Mouse (Mus musculus): ENCODE data around the gene Rab11fip3. TPM values are rescaled to one million over a fixed set of nuclear protein-coding genes. Genes with fewer than 3 reads are reported as not detected.

Gene Rab11fip3
- polyA plus RNA-seq, 1 experiment, result 19.7 TPM

GRCm38 (mm10) chr17:26114061-26114460, 44.7 kb upstream of the Rab11fip3 start:
- TF ChIP-seq MAX (IDR thresholded peaks at IDR 0.05; ENCODE audit: low read depth), result no peak
- TF ChIP-seq SRF (IDR thresholded peaks at IDR 0.05; ENCODE audit: control insufficient read depth, insufficient read length, low read depth), result no peak
- TF ChIP-seq TCF12 (IDR thresholded peaks at IDR 0.05; ENCODE audit: insufficient read depth, poor library complexity, severe bottlenecking), result no peak
- no peak for TF ChIP-seq MYOD1 (IDR thresholded peaks at IDR 0.05; ENCODE audit: control insufficient read depth in 1 of 3, insufficient read length in 2 of 3, low read depth in 2 of 3)
- TF ChIP-seq REST (IDR thresholded peaks at IDR 0.05; ENCODE audit: insufficient read depth, insufficient read length), result no peak
- TF ChIP-seq POLR2A (IDR thresholded peaks at IDR 0.05; ENCODE audit: insufficient read length, low read depth), result no peak
- no peak for TF ChIP-seq E2F4 (IDR thresholded peaks at IDR 0.05; ENCODE audit: insufficient read depth)
- TF ChIP-seq CEBPB (IDR thresholded peaks at IDR 0.05; ENCODE audit: insufficient read depth, poor library complexity, severe bottlenecking), result no peak
- no peak for TF ChIP-seq USF1 (IDR thresholded peaks at IDR 0.05; ENCODE audit: low read depth)
- no peak for TF ChIP-seq TCF3 (IDR thresholded peaks at IDR 0.05; ENCODE audit: insufficient read length, low read depth)
- no peak for TF ChIP-seq MYOG (IDR thresholded peaks at IDR 0.05; ENCODE audit: control insufficient read depth in 1 of 3, insufficient read depth in 1 of 3, insufficient read length in 2 of 3, low read depth in 2 of 3)
- no peaks in the 10 kb centered on the region for H3K79me2 ChIP-seq (ENCODE audit: control insufficient read depth, insufficient read depth)

GRCm38 (mm10) chr17:26113181-26113948, 44.0 kb upstream of the Rab11fip3 start, which contains the start of gene Tmem8:
Tmem8 (plus strand) TSS chr17:26113299.
- no peaks in the 10 kb centered on the region for H3K79me2 ChIP-seq (ENCODE audit: control insufficient read depth, insufficient read depth)
- TF ChIP-seq E2F4 (IDR thresholded peaks at IDR 0.05; ENCODE audit: insufficient read depth), result no peak
- no peak for TF ChIP-seq TCF3 (IDR thresholded peaks at IDR 0.05; ENCODE audit: insufficient read length, low read depth)
- TF ChIP-seq MAX (IDR thresholded peaks at IDR 0.05; ENCODE audit: low read depth), result no peak
- TF ChIP-seq CEBPB (IDR thresholded peaks at IDR 0.05; ENCODE audit: insufficient read depth, poor library complexity, severe bottlenecking), result no peak
- TF ChIP-seq MYOG (IDR thresholded peaks at IDR 0.05; ENCODE audit: control insufficient read depth in 1 of 3, insufficient read depth in 1 of 3, insufficient read length in 2 of 3, low read depth in 2 of 3), result no peak
- TF ChIP-seq POLR2A (IDR thresholded peaks at IDR 0.05; ENCODE audit: insufficient read length, low read depth), result no peak
- TF ChIP-seq POLR2AphosphoS2 (IDR thresholded peaks at IDR 0.05; ENCODE audit: insufficient read length, low read depth), result no peak
- no peak for TF ChIP-seq SRF (IDR thresholded peaks at IDR 0.05; ENCODE audit: control insufficient read depth, insufficient read length, low read depth)
- no peak for TF ChIP-seq REST (IDR thresholded peaks at IDR 0.05; ENCODE audit: insufficient read depth, insufficient read length)
- TF ChIP-seq TCF12 (IDR thresholded peaks at IDR 0.05; ENCODE audit: insufficient read depth, poor library complexity, severe bottlenecking), result no peak
- no peak for TF ChIP-seq MYOD1 (IDR thresholded peaks at IDR 0.05; ENCODE audit: control insufficient read depth in 1 of 3, insufficient read length in 2 of 3, low read depth in 2 of 3)
- TF ChIP-seq USF1 (IDR thresholded peaks at IDR 0.05; ENCODE audit: low read depth), result no peak

More at GRCm38 (mm10) chr17:26114061-26114460, 44.7 kb upstream of the Rab11fip3 start:
- H3ac ChIP-seq (ENCODE audit: control insufficient read depth, insufficient read length), result no peak overlapping the region
- no peaks in the 10 kb centered on the region for H3K36me3 ChIP-seq (ENCODE audit: control insufficient read depth, insufficient read depth)
- no peak overlapping the region for H3K4me3 ChIP-seq
- peak overlapping the region; percentile 71 for H3K4me2 ChIP-seq (ENCODE audit: low read depth)
- peaks cover 50% of the 10 kb centered on the region for H3K27me3 ChIP-seq (ENCODE audit: control insufficient read depth, insufficient read depth, insufficient read length)

GRCm38 (mm10) chr17:26112751-26113150, 43.4 kb upstream of the Rab11fip3 start:
- H3K27me3 ChIP-seq (ENCODE audit: control insufficient read depth, insufficient read depth, insufficient read length), result peaks cover 42% of the 10 kb centered on the region
- TF ChIP-seq MYOG (IDR thresholded peaks at IDR 0.05; ENCODE audit: control insufficient read depth in 1 of 3, insufficient read depth in 1 of 3, insufficient read length in 2 of 3, low read depth in 2 of 3), result no peak
- TF ChIP-seq POLR2AphosphoS2 (IDR thresholded peaks at IDR 0.05; ENCODE audit: insufficient read length, low read depth), result no peak

More at GRCm38 (mm10) chr17:26113181-26113948, 44.0 kb upstream of the Rab11fip3 start, which contains the start of gene Tmem8:
- Histone ChIP-seq H3K27me3 (ENCODE audit: control insufficient read depth, insufficient read depth, insufficient read length) (peaks cover 43% of the 10 kb centered on the region), H3K4me2 (ENCODE audit: low read depth) (peak within 1 kb of the TSS; percentile 71), H3K4me3 (no peak within 1 kb of the TSS), H3ac (ENCODE audit: control insufficient read depth, insufficient read length) (no peak within 1 kb of the TSS), H3K36me3 (ENCODE audit: control insufficient read depth, insufficient read depth) (no peaks in the 10 kb centered on the region)

GRCm38 (mm10) chr17:26111722-26112121, 42.4 kb upstream of the Rab11fip3 start:
- Histone ChIP-seq H3K27me3 (ENCODE audit: control insufficient read depth, insufficient read depth, insufficient read length) (peaks cover 33% of the 10 kb centered on the region), H3K4me2 (ENCODE audit: low read depth) (no peak overlapping the region), H3ac (ENCODE audit: control insufficient read depth, insufficient read length) (no peak overlapping the region), H3K4me3 (no peak overlapping the region), H3K79me2 (ENCODE audit: control insufficient read depth, insufficient read depth) (no peaks in the 10 kb centered on the region), H3K36me3 (ENCODE audit: control insufficient read depth, insufficient read depth) (no peaks in the 10 kb centered on the region)
- no peak for TF ChIP-seq MAX (IDR thresholded peaks at IDR 0.05; ENCODE audit: low read depth)
- TF ChIP-seq CEBPB (IDR thresholded peaks at IDR 0.05; ENCODE audit: insufficient read depth, poor library complexity, severe bottlenecking), result no peak
- no peak for TF ChIP-seq REST (IDR thresholded peaks at IDR 0.05; ENCODE audit: insufficient read depth, insufficient read length)
- no peak for TF ChIP-seq MYOG (IDR thresholded peaks at IDR 0.05; ENCODE audit: control insufficient read depth in 1 of 3, insufficient read depth in 1 of 3, insufficient read length in 2 of 3, low read depth in 2 of 3)
- TF ChIP-seq TCF12 (IDR thresholded peaks at IDR 0.05; ENCODE audit: insufficient read depth, poor library complexity, severe bottlenecking), result no peak
- no peak for TF ChIP-seq MYOD1 (IDR thresholded peaks at IDR 0.05; ENCODE audit: control insufficient read depth in 1 of 3, insufficient read length in 2 of 3, low read depth in 2 of 3)
- TF ChIP-seq POLR2A (IDR thresholded peaks at IDR 0.05; ENCODE audit: insufficient read length, low read depth), result no peak
- no peak for TF ChIP-seq SRF (IDR thresholded peaks at IDR 0.05; ENCODE audit: control insufficient read depth, insufficient read length, low read depth)
- no peak for TF ChIP-seq USF1 (IDR thresholded peaks at IDR 0.05; ENCODE audit: low read depth)

More at GRCm38 (mm10) chr17:26112751-26113150, 43.4 kb upstream of the Rab11fip3 start:
- Histone ChIP-seq H3K4me3 (no peak overlapping the region), H3ac (ENCODE audit: control insufficient read depth, insufficient read length) (no peak overlapping the region), H3K4me2 (ENCODE audit: low read depth) (peak overlapping the region; percentile 71), H3K79me2 (ENCODE audit: control insufficient read depth, insufficient read depth) (no peaks in the 10 kb centered on the region), H3K36me3 (ENCODE audit: control insufficient read depth, insufficient read depth) (no peaks in the 10 kb centered on the region)

Measured in myocyte (in vitro differentiated cells).